Mouse (Mus musculus): ENCODE data around the gene Kalrn. TPM values are rescaled to one million over a fixed set of nuclear protein-coding genes. Genes with fewer than 3 reads are reported as not detected.
"Not testable (repeated sequence)": the region's sequence is repeated elsewhere in the genome, so short reads cannot be mapped to it uniquely, and the experiment has no call there.

The Kalrn gene
- total RNA-seq, 2 experiments from 2014 or later = 23.0 to 24.1 TPM

DNA sequence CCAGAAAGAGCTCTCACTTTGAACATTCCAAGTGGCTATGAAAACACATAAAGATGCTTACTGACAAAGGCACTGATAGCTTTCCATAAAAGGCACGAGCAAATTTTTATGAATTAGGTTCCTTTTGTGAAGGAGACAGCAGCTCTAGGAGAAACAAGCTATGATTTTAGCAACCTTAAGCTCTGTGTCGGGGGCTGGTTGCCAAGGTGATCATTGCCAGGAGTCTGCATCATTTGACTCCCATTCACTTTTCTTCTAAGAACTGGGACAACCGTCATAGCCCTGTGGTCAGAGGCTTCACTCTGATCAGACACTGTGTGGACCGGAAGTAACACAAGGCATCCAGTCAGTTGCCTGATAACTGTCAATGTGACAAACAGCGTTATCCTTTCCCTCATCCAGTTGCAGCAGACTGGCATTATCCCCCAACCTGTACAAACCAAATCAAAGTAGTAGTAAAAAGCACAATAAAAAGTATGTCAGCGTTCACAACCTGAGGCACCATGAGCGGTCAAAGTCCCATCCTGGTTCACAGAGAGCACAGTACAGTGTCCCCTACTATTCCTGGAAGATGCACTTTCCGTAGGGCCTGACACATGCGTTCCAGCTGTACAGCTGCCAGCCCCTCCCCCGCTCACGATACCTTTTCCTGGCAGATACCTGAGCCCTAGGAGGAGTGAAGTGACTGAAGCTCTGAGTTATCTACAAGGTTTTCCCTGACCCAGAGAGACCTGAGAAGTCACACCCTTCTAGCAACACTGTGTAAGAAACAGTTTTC lies 253.1 kb downstream of the Kalrn start:
- DNase-seq (ENCODE audit: low spot score in 2 of 2) = no peak

DNA sequence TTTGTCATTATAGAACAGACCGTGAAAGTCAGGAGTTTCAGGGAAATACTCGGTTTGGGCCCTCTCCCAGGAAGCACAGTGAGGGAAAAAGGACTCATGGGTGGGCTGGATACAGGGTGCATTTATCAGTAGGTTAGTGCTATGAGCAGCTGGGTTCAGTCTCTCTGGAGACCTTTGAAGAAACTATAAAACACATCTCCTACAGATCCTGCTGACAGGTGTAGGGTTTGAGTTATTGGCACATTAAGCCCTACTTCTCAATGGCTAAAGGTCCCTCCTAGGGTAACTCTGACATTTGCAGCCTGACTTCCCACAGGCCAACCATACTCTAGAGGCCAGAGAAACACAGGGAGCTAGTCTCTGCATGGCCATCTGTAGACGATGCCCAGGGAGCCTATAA lies 256.2 kb downstream of the Kalrn start:
- no peak for DNase-seq (ENCODE audit: low spot score in 2 of 2)

DNA sequence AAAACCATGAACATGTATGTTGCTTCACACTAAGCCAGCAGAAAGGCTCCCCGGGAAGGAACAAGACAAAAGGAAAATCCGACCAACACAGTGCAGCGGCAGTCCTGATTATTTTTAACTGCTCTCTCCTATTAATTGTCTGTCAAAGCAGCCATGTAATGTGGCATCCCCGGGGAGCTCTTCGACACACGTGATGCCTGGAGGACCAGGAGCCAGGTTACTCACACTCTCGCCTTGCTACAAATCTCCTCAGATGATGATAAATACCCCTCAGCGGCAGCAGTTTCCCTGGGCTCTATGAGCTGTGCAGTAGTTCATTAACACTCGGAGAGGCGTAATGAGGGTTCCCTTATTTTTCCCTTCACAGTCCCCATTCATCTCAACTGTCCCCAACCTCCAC lies 257.1 kb downstream of the Kalrn start:
- DNase-seq (ENCODE audit: low spot score in 2 of 2) = no peak

DNA sequence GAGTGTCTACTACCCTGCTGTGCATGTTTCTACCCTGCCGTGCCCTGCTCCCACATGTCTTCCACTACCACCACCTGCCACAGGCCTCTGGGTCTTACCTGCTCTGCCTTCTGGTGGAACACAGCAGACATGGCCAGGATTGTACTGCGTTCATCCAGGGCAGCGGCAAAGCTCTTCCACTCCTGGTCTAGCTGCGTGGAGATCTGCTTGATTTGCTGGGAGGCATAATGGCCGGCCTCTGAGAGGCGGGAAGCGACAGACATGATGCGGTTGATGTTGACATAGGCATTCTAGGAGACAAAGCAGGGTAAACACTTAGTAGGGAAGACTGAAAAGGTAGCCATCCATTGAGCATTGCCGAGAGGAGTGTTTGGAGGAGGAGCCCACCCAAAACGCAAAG lies 259.3 kb downstream of the Kalrn start:
- DNase-seq (ENCODE audit: low spot score in 2 of 2) = no peak

DNA sequence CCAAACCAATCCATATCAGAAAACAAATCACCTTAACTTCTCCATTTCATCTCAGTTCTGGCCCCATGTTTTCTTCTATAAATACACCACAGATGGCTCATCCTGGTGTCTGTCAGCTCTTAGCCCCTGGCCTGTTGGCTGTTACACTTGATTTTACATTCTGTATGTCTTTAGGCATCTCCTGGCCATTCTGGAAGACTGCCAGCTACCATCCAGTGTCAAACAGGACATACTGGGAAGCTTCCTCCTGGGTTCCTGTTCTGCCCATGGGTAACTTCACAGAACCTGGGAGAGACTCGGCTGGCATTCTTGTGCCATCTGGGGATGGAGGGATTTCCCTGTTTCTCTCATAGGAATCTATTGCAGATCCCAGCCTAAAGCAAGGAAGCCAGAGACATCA lies 261.8 kb downstream of the Kalrn start:
- no peak for DNase-seq (ENCODE audit: low spot score in 2 of 2)

DNA sequence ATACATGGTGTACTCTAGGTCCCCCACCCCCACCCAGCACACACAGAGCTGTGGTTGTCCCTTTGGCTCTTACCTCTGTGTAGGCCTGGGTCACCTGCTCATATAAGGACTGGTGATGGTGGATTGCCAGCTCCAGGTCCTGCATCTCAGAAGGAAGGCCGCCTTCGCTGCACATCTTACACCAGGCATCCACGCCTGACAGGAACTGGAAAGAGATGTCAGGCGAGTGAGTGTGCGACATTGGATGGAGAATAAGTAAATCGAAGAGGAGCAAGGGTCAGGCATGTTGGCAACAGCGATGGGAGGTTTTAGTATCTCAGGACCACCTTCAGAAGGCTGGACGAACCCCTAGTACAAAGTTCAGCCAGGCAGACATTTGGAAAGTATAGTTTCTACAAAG lies 263.0 kb downstream of the Kalrn start:
- DNase-seq (ENCODE audit: low spot score in 2 of 2) = no peak

DNA sequence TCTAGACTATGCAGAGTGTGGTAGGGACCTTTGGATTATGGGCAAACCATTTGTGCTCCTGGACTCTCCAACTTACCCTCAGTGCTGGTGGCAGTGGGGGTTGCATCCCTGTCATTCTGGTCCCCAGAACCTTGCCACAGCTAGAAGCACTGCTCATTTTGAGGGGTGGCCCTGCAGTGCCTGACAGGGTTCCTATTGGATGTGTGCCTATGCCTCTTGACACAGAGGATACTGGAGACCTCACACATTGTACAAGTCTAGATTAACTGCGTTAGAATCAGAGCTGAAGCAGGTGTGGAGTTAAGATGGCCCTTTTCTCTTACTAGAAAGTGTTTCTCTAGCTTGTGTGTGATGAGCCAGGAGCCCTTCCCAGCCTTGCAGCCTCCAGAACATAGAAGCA lies 265.0 kb downstream of the Kalrn start:
- no peak for DNase-seq (ENCODE audit: low spot score in 2 of 2)

DNA sequence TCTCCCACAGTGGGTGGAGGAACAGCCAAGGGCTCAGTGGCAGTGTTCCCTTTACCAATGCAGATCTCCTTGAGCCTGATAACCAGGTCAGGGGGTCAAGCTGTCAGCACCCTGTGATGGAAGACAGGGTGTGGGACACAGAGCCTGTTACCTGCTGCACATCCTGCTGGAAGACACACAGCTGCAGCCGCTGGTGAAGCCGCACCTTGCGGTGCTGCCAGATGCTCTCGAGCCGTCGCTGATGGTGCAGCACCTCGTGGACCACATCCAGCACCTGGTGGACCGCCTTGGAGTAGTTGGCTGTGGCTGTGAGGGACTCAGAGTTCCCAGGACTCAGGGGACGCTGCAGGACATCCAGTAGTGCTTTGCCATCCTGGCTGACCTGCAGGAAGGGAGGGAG lies 265.9 kb downstream of the Kalrn start:
- no peak for DNase-seq (ENCODE audit: low spot score in 2 of 2)

DNA sequence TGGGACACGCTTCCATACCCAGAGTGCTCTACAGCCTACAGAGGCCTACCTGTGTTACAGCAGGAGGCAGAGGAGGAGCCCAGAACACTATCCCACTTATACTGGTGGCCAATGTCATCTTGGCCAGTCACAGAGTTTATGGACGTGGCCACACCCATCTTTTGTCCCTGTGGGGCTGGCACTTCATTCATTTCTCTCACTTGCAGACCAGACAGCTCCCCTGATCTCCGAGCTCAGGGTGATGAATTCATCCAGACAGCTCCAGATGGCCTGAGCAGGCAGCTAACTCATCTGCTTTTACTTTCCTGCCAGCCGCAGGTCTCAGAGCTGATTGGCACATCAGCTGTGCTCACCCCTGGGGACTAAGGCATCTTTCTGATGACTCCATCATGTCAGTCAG lies 267.7 kb downstream of the Kalrn start:
- no peak for DNase-seq (ENCODE audit: low spot score in 2 of 2)

DNA sequence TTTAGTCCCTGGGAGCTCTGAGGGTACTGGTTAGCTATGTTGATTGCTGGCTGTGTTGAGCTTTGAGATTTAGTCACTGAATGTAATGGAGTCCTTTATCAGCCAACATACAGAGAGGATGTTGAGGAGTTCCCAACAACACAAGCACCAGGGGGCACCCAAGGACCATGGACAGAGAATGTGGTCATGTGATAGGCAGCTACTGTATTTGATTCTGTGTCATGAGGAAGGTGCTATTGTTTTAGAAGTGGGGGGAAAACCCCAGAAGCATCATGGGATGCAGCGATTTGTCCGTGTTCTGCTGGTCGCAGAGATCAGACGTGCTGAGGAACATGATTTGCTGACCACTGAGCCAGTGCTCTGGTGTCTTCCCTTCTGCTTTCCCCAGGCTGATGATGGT lies 269.5 kb downstream of the Kalrn start:
- DNase-seq (ENCODE audit: low spot score in 2 of 2) = not testable (repeated sequence)

DNA sequence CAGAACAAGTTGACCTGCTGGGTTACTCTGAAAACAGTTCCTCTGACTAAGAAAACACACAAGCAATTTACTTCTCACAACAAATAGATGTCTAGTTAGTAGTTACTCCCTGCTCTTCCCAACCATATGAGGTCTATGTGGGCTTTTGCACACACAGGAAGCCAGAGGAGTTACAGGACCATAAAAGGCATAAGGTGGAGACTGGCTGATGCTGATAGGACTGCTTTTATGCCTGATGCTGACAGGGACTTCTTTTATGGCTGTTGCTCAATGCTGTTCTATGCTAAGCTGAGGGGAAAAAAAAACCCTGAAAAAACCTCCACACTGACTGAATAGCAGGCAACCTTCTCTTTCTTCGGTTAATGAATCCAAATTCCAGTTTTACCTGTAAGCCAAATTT lies 270.8 kb downstream of the Kalrn start:
- DNase-seq (ENCODE audit: low spot score in 2 of 2) = no peak

DNA sequence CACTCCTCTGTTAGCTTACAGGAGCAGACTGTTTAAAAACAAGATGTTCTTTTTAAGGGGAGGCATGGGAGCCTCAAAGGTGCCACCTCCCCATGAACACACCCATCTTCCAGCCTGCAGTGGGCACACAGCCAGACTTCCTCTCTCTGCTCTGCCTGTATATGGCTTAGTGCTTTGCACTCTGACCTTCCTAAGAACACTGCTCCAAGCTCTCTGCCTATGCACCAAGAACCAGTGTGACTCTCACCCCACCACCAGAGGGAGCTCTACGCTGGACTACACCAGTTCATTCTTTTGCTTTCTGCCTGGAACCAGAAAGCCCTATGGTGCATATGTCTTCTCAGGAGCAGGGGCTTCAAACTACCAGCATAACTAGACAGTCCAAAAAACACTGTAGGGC lies 271.3 kb downstream of the Kalrn start:
- DNase-seq (ENCODE audit: low spot score in 2 of 2) = no peak

DNA sequence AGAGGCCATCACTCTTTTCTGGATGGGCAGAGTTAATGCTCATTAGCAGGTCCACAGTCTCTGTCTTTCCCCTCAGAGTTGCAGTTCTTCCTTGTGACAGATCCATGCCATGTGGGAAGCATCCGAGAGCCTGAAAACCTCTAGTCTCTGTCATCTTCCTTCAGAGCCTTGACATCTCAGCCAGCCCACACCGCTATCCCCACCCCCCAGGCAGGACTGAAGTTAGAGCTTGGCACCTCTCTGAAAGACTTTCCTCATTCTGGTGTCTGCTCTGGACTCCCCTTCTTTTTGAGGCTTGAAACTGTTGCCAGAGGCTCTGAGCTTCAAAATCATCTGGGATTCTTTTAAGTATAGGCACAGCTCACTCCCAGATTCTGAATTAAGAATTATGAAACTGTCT lies 274.1 kb downstream of the Kalrn start:
- DNase-seq (ENCODE audit: low spot score in 2 of 2) = no peak

DNA sequence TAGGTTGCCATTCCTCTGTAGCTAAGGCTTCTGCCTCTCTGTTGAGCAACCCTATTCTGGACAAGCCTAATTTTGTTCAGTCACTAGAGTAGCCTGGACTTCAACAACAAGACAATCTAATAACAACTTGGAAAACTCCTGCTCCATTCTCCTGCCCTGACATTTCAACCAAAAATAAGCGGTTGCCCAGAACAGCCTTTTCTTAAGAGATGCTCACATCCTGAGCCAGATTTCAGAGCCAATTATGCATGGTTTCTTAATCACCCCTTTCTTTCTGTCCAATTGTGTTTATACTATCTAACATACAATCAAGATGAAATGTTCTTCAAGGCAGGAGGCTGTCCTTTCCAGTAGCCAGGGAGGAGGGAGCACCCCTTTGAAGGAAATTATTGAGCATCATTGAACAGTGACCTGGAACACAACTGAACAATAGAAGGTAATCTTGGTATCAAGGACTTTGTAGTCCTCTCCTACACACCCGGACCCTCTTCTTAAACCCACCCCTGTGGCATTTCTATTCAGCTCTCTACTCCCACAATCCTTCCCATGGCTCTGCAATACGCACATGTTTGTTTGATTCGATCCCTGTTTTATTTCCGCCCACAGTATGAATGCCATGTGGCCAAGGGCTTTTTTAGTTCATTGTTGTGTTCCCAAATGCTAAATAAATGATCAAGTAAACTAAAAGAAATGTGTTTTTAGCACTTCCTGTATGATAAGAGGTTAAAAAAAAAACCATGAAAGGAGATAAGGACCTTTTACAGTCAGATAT lies 275.2 kb downstream of the Kalrn start:
- no peak for DNase-seq (ENCODE audit: low spot score in 2 of 2)

DNA sequence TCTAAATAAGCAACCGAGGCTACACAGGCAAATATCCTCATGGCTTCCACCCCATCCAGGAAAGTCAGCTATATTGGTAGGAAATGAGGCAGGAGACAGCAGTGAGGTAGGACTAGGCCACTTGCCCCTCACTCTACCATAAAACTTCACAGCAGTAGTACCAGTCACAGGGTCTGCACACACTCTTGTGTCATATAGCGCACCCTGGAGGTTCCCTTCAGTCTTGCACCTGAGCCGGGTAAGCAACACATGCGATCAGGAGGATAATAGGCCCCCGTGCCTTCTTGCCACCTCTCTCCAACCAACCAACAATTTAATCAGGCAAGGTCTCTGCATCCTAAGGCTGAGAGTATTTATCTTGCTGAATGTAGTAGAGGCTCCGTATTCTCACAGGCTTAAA lies 278.8 kb downstream of the Kalrn start:
- DNase-seq (ENCODE audit: low spot score in 2 of 2) = no peak

DNA sequence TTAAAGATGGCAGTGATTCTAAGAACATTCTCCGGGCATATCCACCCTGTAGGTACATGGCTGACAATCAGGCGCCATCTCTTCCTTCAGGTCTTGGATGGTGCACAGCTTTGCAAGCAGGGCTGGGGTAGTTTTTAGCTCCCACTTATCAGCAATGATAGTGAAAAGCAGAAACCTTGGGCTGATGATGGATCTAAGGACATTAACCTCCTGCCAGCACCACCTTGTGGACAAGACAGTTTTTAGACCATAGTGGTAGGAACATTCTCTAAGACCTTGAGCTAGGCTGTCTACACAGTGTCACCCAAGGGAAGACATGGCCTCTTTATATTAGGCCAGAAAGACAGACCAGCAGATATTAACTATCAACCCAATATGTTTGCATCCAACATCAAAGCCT lies 279.7 kb downstream of the Kalrn start:
- DNase-seq (ENCODE audit: low spot score in 2 of 2) = no peak

DNA sequence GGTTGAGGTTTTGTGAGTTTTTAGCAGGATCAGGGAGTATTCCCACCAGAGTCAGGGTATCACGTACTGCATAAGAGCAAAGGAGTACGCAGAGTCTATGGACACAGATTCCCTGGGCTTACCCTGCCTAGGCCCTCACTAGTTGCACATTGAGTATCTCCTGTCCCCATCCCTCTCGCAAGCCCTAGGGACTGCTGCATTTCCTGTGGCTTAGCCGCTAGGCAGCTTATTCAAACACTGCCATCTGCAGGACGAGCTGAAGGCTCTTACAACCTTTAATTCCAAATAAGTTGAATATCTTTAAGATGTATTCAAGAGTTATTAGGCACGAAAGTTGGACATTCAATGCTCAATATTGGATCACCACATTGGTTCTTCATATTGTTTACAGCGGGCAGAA lies 283.7 kb downstream of the Kalrn start:
- DNase-seq (ENCODE audit: low spot score in 2 of 2) = no peak

DNA sequence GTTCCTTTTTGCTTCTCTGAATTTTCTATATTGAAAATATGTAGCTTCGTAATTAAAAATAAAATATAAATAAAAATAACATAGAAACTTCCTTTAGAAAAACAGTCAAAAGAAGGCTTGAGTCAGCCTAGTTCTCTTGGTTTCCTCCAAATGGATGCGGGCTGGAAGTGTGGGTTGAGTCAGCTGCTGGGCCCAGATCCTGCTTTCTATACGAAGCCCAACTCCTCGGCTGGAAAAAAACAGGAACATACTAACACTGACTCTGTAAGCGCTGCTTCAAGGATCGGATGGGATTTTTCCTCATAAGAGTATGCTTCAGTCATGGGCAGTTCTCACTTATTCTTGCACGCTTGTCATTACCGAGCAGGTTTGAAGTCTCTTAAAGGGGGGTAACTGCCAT lies 291.3 kb downstream of the Kalrn start:
- DNase-seq (ENCODE audit: low spot score in 2 of 2) = no peak

DNA sequence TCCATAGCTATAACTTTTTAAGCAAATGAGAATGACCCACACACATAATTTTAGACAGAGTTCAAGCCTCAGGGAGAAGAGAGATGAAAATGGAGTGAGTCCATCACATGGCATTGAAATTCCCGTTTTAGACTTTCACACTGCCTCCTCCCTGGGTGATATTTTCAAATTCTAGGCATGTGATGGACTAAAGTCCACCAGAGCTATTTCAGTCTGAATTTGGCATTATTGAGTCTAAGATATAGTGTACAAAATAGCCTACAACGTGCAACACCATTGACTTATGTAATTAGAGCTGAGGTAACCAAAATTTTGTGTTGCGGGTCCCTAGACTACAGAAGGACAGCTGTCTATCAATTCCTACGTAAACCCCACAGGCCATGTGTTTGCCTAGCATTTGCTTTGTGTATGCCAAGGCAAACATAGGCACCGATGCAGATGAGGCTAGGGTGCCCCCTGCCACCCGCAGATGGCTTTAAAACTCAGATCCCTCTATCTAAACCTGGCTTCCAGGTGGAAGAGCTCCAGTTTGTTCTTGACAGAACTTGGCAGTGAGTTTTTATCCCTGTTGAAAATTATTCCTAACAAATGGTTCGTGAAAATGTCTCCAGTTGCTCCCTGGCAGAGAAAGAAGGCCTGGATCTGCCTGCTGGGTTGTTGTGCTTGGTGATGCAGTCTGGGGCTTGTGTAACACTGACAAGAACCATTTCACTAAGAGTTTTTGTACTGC lies 293.5 kb downstream of the Kalrn start:
- DNase-seq (ENCODE audit: low spot score in 2 of 2) = no peak

DNA sequence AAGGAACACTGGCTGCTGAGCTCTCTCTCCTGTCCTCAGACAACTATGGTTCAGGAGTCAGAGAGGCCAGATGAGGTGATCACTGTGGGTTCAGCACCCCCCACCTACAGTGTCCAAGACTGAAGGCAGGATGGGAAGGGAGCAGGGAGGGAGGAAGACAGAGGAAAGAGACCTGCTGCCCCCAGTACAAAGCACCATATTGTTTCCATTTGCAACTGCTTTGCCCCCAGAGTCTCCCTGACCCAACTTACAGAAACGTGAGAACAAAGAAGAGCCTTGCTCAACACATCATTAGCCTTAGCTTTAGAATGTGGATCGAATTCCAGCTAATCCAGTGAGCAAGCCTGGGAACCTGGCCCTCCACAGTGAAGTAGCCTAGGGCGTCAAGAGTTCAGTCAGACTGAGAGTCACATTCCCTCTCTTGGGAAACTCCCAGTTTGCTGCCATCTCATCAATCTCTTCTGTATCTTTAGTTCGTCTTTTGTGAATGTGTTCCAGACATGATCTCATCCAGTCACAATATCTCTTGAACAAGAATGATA lies 295.0 kb downstream of the Kalrn start:
- DNase-seq (ENCODE audit: low spot score in 2 of 2) = no peak

DNA sequence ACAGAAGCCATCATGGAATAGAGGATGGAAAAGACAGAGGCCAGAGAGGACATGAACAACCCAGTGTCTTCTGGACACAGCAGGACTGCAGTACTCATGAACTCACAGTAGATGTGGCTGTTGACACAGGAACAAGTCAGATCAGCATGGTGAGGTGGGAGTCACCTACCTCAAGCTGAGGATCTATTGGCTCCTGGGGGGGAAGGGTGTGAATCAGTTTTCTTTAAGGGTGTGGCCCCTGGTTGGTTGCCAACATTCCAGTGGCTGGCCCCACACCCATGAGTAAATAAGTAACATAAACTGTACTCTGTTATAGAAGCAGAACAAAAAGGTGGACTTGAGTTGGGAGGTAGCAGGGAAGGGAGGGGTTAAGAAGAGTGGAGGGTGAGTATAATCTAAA lies 298.7 kb downstream of the Kalrn start:
- no peak for DNase-seq (ENCODE audit: low spot score in 2 of 2)

DNA sequence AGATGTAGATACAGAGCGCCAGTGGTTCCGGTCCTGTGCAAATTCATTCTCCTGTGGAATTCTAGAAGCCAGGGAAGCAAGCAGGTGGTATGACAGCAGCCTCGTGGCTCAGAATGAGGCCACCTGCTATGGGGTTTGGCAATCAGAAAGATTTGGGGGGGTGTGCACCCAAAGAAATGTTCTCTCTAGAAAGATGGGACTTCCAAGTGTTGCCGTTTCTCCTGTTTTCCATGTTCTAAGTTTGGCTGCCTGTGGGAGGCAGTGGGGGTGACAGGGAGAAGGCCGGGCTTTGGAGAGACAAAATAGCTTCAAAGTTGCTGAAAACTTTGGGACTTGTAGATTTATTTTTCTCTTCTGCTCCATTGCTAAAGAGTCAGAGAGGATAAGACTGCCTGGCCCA lies 301.9 kb downstream of the Kalrn start:
- no peak for DNase-seq (ENCODE audit: low spot score in 2 of 2)
